Mouse (Mus musculus): ENCODE results near the gene Pgls. TPM values are rescaled to one million over a fixed set of nuclear protein-coding genes. Genes with fewer than 3 reads are reported as not detected.

Gene Pgls
- total and polyA plus RNA-seq, 2 experiments from 2014 or later, result 212 to 425 TPM

DNA sequence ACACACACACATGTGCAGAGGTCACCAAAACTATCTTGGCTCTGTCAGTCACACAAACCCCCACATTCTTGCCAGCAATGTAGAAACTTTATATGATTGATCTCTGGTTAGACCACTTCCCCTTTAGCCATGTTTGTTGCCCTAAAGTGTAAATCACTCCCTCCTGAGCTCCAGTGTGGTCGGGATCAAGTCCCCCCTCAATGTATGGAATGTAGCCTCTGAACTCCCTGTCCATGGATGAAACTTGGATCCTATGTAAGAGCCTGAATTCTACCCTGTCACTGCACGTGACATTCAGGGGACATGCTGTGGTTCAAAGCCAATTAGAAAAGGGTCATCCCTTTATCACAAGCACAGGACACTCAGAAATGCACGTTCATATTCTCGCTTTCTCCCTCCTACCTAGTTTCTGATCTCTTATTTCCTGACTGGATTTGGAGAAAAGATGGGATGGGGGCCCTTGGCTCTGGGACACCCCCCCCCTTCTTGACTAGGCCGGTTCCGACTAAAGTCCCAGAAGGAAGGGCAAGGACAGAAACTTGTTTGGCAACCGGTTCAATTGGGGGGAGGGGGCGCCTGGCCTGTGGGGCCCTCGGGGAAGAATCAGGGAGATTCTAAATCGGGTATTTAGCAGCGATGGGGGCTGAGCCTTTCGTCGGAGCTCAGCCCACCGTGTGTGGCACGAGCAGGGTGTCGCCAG lies 36.6 kb downstream of the Pgls start:
- peak overlapping the region; percentile 86 for H3K4me2 ChIP-seq (ENCODE audit: low read depth, low read length)

DNA sequence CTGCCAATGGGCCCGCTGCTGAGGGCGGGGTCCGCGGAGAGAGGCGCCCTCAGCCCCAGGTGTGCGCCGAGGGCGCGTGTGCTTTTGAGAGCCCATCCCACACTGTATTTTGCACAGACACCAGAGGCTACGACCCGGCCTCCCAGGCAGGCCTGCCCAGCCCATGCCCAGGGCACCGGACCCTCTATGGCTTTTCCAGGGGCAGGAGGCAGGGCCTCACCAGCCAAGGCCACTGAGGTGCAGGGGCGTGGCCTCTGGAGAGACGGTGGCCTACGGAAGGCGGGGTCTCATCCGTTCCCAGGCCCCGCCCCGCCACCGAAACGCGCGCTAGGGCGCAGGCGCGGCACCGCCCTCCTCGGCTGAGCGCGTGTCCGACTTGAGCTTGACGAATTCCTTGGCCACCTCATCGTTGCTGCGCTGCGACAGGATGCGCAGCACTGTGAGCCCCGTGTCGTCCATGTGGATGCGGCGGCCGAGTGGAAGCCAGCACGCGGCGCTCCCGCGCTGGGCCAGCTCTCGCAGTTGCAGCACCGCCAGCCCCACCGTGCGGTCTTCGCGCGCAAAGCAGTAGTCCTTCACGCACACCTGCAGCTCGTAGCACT lies 37.2 kb downstream of the Pgls start:
- WGBS, result under 1% methylated on average over 55 of the region's 55 CpGs
- TF ChIP-seq EP300 (IDR thresholded peaks at IDR 0.05; ENCODE audit: low read depth) (no peak), CTCF (IDR thresholded peaks at IDR 0.05; ENCODE audit: low read depth) (peak; percentile 41)
- Histone ChIP-seq H3K4me1 (ENCODE audit: control insufficient read depth, insufficient read depth) (peaks cover 19% of the 10 kb centered on the region), H3K4me3 (ENCODE audit: low read depth, low read length) (peak overlapping the region; percentile 56), H3K27ac (ENCODE audit: low read depth) (peak overlapping the region; percentile 88), H3K4me2 (ENCODE audit: low read depth, low read length) (peak overlapping the region; percentile 86), H3K9me3 (replicated peaks; ENCODE audit: control insufficient read depth, low read length) (no peaks in the 10 kb centered on the region), H3K36me3 (replicated peaks; ENCODE audit: control insufficient read depth, insufficient read depth, low read length) (peaks cover 20% of the 10 kb centered on the region), H3K9ac (replicated peaks; ENCODE audit: low read depth, low read length) (peak overlapping the region; percentile 44), H3K27me3 (ENCODE audit: control insufficient read depth, insufficient read depth, low read length) (peaks cover 32% of the 10 kb centered on the region)
- ATAC-seq (ENCODE audit: insufficient read depth, low read depth), result peak; percentile 86
- DNase-seq (ENCODE audit: low spot score), result peak; percentile 76

More for the DNA sequence above, 36.6 kb downstream of the Pgls start:
- DNase-seq (ENCODE audit: low spot score), result no peak
- Histone ChIP-seq H3K9me3 (replicated peaks; ENCODE audit: control insufficient read depth, low read length) (peaks cover 3% of the 10 kb centered on the region), H3K9ac (replicated peaks; ENCODE audit: low read depth, low read length) (peak overlapping the region; percentile 44), H3K36me3 (replicated peaks; ENCODE audit: control insufficient read depth, insufficient read depth, low read length) (peaks cover 26% of the 10 kb centered on the region), H3K4me3 (ENCODE audit: low read depth, low read length) (peak overlapping the region; percentile 56), H3K27ac (ENCODE audit: low read depth) (peak overlapping the region; percentile 88), H3K4me1 (ENCODE audit: control insufficient read depth, insufficient read depth) (peaks cover 15% of the 10 kb centered on the region), H3K27me3 (ENCODE audit: control insufficient read depth, insufficient read depth, low read length) (peaks cover 26% of the 10 kb centered on the region)
- TF ChIP-seq EP300 (IDR thresholded peaks at IDR 0.05; ENCODE audit: low read depth), result no peak
- TF ChIP-seq CTCF (IDR thresholded peaks at IDR 0.05; ENCODE audit: low read depth), result no peak
- WGBS, result 8% methylated on average over 16 of the region's 16 CpGs
- ATAC-seq (ENCODE audit: insufficient read depth, low read depth), result no peak

DNA sequence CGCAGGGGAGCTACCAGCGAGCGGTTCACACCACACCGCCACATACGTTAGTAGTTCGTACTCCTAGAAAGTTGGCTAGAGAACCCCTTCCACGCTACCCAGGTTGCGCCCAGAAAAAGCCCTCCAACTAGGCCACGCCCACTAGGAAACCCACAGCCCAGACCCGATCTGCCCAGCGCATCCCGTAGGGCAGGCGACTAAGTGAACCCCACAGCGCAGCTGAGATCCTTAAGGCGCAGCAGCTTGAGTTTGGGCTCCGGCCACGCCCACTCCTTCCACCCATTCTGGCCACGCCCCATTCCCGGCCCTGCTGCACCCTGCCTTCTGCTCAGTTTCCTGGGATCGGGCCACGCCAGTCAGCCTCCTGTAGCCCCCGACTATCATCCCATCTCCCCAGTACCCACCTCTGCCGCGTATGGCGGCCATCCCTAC lies 37.8 kb downstream of the Pgls start:
- H3K4me2 ChIP-seq (ENCODE audit: low read depth, low read length), result peak overlapping the region; percentile 86
- H3K27ac ChIP-seq (ENCODE audit: low read depth), result peak overlapping the region; percentile 26; the same call in 1 of the 2 replicates
- H3K9ac ChIP-seq (replicated peaks; ENCODE audit: low read depth, low read length), result no peak overlapping the region
- H3K9me3 ChIP-seq (replicated peaks; ENCODE audit: control insufficient read depth, low read length), result no peaks in the 10 kb centered on the region
- peaks cover 14% of the 10 kb centered on the region; the same call in 1 of the 2 replicates for H3K36me3 ChIP-seq (replicated peaks; ENCODE audit: control insufficient read depth, insufficient read depth, low read length)
- 5% methylated on average over 25 of the region's 25 CpGs for WGBS
- ATAC-seq (ENCODE audit: insufficient read depth, low read depth) (peak; percentile 7; the same call in 1 of the 2 replicates), DNase-seq (ENCODE audit: low spot score) (no peak)
- H3K4me3 ChIP-seq (ENCODE audit: low read depth, low read length), result peak overlapping the region; percentile 56
- TF ChIP-seq CTCF (IDR thresholded peaks at IDR 0.05; ENCODE audit: low read depth), result no peak
- TF ChIP-seq EP300 (IDR thresholded peaks at IDR 0.05; ENCODE audit: low read depth), result no peak
- H3K27me3 ChIP-seq (ENCODE audit: control insufficient read depth, insufficient read depth, low read length), result peaks cover 38% of the 10 kb centered on the region
- peaks cover 22% of the 10 kb centered on the region for H3K4me1 ChIP-seq (ENCODE audit: control insufficient read depth, insufficient read depth)

DNA sequence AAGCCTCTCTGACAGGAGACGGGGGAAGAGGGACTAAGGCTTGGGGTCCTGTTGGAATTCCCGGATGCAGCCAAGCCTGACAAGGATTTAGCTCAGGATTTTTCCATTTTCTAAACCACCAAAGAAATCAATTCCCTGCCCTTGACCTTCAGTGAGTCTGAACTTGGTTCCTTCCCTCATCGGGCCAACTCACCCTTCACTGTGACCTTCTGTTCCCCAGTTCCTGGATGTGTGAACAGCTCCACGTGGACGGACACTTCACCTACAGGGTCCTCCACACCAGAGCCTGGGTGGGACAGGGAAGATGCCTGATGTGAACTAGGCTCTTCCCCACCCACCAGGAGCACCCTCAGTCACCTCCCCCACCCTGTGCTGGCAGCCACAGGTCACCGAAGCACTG lies 38.8 kb downstream of the Pgls start:
- Histone ChIP-seq H3K9me3 (replicated peaks; ENCODE audit: control insufficient read depth, low read length) (no peaks in the 10 kb centered on the region), H3K4me1 (ENCODE audit: control insufficient read depth, insufficient read depth) (peaks cover 22% of the 10 kb centered on the region), H3K36me3 (replicated peaks; ENCODE audit: control insufficient read depth, insufficient read depth, low read length) (peaks cover 5% of the 10 kb centered on the region; the same call in 1 of the 2 replicates), H3K27ac (ENCODE audit: low read depth) (no peak overlapping the region), H3K27me3 (ENCODE audit: control insufficient read depth, insufficient read depth, low read length) (peaks cover 43% of the 10 kb centered on the region), H3K4me2 (ENCODE audit: low read depth, low read length) (no peak overlapping the region), H3K4me3 (ENCODE audit: low read depth, low read length) (no peak overlapping the region), H3K9ac (replicated peaks; ENCODE audit: low read depth, low read length) (no peak overlapping the region)
- no peak for ATAC-seq (ENCODE audit: insufficient read depth, low read depth)
- TF ChIP-seq CTCF (IDR thresholded peaks at IDR 0.05; ENCODE audit: low read depth), result no peak
- TF ChIP-seq EP300 (IDR thresholded peaks at IDR 0.05; ENCODE audit: low read depth), result no peak
- 73% methylated on average over 6 of the region's 6 CpGs for WGBS
- DNase-seq (ENCODE audit: low spot score), result no peak

DNA sequence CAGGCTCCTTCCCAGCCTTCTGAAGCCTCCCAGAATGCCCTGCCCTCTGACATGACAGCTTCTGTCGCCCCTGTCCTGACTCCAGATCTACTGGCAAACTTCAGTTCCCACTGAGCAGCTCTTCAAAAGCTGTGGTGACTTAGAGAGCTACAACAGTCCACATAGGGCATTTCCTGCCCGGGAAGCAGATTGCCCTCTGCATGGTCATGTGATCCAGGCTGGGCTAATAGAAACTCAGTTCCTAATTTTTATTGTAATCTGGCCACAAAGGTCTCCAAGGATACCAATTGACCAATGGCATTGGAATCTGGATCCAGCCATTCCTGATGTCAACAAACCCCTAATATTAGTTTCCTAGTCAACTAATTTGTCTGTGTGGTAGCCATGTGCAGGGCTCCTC lies 39.9 kb downstream of the Pgls start:
- DNase-seq (ENCODE audit: low spot score) (no peak), ATAC-seq (ENCODE audit: insufficient read depth, low read depth) (no peak)
- TF ChIP-seq EP300 (IDR thresholded peaks at IDR 0.05; ENCODE audit: low read depth), result no peak
- no peak for TF ChIP-seq CTCF (IDR thresholded peaks at IDR 0.05; ENCODE audit: low read depth)
- no peak overlapping the region for H3K4me2 ChIP-seq (ENCODE audit: low read depth, low read length)
- peaks cover 43% of the 10 kb centered on the region for H3K27me3 ChIP-seq (ENCODE audit: control insufficient read depth, insufficient read depth, low read length)
- no peak overlapping the region for H3K27ac ChIP-seq (ENCODE audit: low read depth)
- no peaks in the 10 kb centered on the region for H3K9me3 ChIP-seq (replicated peaks; ENCODE audit: control insufficient read depth, low read length)
- peaks cover 22% of the 10 kb centered on the region for H3K4me1 ChIP-seq (ENCODE audit: control insufficient read depth, insufficient read depth)
- no peak overlapping the region for H3K4me3 ChIP-seq (ENCODE audit: low read depth, low read length)
- H3K9ac ChIP-seq (replicated peaks; ENCODE audit: low read depth, low read length), result no peak overlapping the region
- no peaks in the 10 kb centered on the region for H3K36me3 ChIP-seq (replicated peaks; ENCODE audit: control insufficient read depth, insufficient read depth, low read length)
- WGBS, result 61% methylated on average over 2 of the region's 2 CpGs

All from heart, postnatal 0 days (tissue).